Mouse (Mus musculus) kidney, embryonic 14.5 days (tissue): ENCODE results near the gene Bgn. TPM values are rescaled to one million over a fixed set of nuclear protein-coding genes. Genes with fewer than 3 reads are reported as not detected.
A peak's percentile ranks its signal among the peaks of the same experiment; 100 is the strongest.

Experiments used
- ATAC-seq: fragments of 200-750 bp; cut with Nextera tagmentation; 2 replicates; pipeline ENCODE4 v1.8.0; 2017; ENCODE audit warnings: moderate number of reproducible peaks, mild to moderate bottlenecking, moderate TSS enrichment, moderate library complexity; ENCODE audit not compliant: low FRiP score, low TSS enrichment
- H3K27ac ChIP-seq: fragments of 300-500 bp; sonication (generic); 2 replicates; pipeline ENCODE4 v1.5.1; 2014; ENCODE audit warnings: low read depth, mild to moderate bottlenecking, low read length, moderate library complexity, mixed read lengths
- H3K27me3 ChIP-seq: fragments of 300-500 bp; sonication (generic); 2 replicates; pipeline ENCODE4 v1.6.1; 2014; ENCODE audit warnings: mild to moderate bottlenecking, low read length; ENCODE audit not compliant: control insufficient read depth, insufficient read depth
- H3K36me3 ChIP-seq: fragments of 300-500 bp; sonication (generic); 2 replicates; pipeline ENCODE4 v1.6.1; 2014; ENCODE audit warnings: low read length, mixed read lengths; ENCODE audit not compliant: control insufficient read depth, insufficient read depth
- H3K4me1 ChIP-seq: fragments of 300-500 bp; sonication (generic); 2 replicates; pipeline ENCODE4 v1.6.1; 2014; ENCODE audit warnings: low read length, mixed read lengths; ENCODE audit not compliant: control insufficient read depth, insufficient read depth
- H3K4me2 ChIP-seq: fragments of 300-500 bp; sonication (generic); replicated peaks from 2 replicates; pipeline ENCODE4 v1.6.1; 2014; ENCODE audit warnings: low read depth, mild to moderate bottlenecking, low read length
- H3K4me3 ChIP-seq: fragments of 300-500 bp; sonication (generic); 2 replicates; pipeline ENCODE4 v1.5.1; 2014; ENCODE audit warnings: mild to moderate bottlenecking, low read length
- H3K9ac ChIP-seq: fragments of 300-500 bp; sonication (generic); 2 replicates; pipeline ENCODE4 v1.6.1; 2014; ENCODE audit warnings: low read depth, mild to moderate bottlenecking, low read length, moderate library complexity
- H3K9me3 ChIP-seq: fragments of 300-500 bp; sonication (generic); 2 replicates; pipeline ENCODE4 v1.6.1; 2016; ENCODE audit warnings: low read length; ENCODE audit not compliant: control insufficient read depth
- WGBS: fragments of 180-500 bp; shearing (Covaris S2); extraction: QIAGEN DNeasy Blood & Tissue Kit; methylation state at CpG from one replicate; pipeline ENCODE4 v1.1.7; 2014; 5-methylcytosine and 5-hydroxymethylcytosine counted together
- polyA plus RNA-seq: library from polyadenylated mRNA; unstranded; fragments of >200 nt; fragmentation: Nextera tagmentation; extraction: Ambion mirVana; gene quantifications from 2 replicates; pipeline ENCODE4 v1.2.1, GENCODE M21; 2014

The Bgn gene
- polyA plus RNA-seq, 1 experiment from 2014 or later, result 84.0 TPM

DNA sequence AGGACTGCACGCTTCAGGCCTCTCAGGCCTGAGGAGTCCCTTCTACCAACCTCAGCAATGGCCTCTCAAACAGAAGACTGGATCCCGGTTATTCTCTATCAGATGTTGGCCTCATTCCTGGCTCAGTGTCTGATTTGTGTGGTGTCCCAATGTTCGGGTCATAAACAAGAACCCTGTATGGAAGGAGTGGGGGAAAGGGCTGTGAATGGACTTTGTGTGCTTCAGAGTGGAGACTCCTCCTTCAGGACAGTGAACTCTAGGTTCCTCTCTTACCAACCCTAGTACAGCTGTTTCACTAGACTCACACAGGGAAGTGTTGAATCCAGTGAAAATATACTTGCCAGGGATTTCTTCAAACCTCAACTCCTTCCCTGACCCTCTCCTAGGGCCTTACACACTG is 15.1 kb upstream of the Bgn start:
- no peak for ATAC-seq
- Histone ChIP-seq H3K27me3 (no peaks in the 10 kb centered on the region; the same call in 1 of the 2 replicates), H3K4me1 (no peaks in the 10 kb centered on the region), H3K4me3 (no peak overlapping the region), H3K4me2 (no peak overlapping the region), H3K9ac (no peak overlapping the region), H3K27ac (no peak overlapping the region), H3K9me3 (no peaks in the 10 kb centered on the region), H3K36me3 (no peaks in the 10 kb centered on the region)
- 76% methylated on average over 3 of the region's 3 CpGs for WGBS

DNA sequence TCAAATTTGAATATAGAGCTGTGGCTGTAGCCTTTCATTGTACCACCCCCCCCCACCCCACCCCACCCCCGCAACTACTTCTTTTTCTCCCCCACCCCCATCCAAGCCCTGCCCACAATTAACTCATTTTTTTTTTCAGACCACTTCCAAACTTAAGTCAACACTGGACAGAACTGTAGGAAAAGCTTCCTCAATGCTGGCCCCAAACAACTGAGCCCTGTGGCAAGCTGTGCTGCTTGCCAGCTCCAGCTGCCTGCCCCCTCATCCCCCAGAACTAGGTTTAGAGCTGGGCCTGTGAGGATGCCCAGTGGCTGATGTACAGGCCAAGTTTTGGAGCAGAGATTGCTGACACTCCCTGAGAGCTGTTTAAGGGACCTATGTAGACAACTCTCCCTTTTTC is 14.7 kb upstream of the Bgn start:
- Histone ChIP-seq H3K9me3 (no peaks in the 10 kb centered on the region), H3K36me3 (no peaks in the 10 kb centered on the region), H3K4me3 (no peak overlapping the region), H3K27ac (no peak overlapping the region), H3K4me2 (no peak overlapping the region), H3K4me1 (no peaks in the 10 kb centered on the region), H3K9ac (no peak overlapping the region), H3K27me3 (no peaks in the 10 kb centered on the region; the same call in 1 of the 2 replicates)
- no peak for ATAC-seq
- WGBS, result 89% methylated on average over 1 of the region's 1 CpGs

DNA sequence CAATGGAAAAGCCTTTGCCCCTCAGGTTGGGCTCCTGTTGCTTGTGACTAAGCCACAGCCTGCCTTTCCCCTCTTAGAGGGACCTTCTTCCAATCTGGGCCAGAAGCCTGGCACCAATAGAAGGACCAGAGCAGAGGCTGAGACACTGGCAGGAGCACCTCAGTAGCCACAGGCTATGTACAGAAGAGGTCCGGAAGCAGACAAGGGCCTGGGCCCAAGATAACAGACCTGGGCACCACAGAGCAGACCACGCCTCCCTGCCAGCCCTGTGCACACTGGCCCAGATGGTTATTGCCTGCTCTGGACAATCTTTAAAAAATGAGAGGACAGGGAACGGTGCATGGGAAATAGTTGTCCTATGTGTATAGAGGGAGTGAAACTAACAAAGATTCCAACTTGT is 11.6 kb upstream of the Bgn start:
- H3K27ac ChIP-seq, result no peak overlapping the region
- no peaks in the 10 kb centered on the region for H3K36me3 ChIP-seq
- no peak for ATAC-seq
- H3K4me2 ChIP-seq, result no peak overlapping the region
- H3K4me1 ChIP-seq, result 0 out of 2 replicates have a peak, but pooled peaks cover 4% of the 10 kb centered on the region
- no peaks in the 10 kb centered on the region for H3K9me3 ChIP-seq
- H3K27me3 ChIP-seq, result no peaks in the 10 kb centered on the region; the same call in 1 of the 2 replicates
- H3K9ac ChIP-seq, result no peak overlapping the region
- WGBS, result 83% methylated on average over 3 of the region's 3 CpGs
- no peak overlapping the region for H3K4me3 ChIP-seq

DNA sequence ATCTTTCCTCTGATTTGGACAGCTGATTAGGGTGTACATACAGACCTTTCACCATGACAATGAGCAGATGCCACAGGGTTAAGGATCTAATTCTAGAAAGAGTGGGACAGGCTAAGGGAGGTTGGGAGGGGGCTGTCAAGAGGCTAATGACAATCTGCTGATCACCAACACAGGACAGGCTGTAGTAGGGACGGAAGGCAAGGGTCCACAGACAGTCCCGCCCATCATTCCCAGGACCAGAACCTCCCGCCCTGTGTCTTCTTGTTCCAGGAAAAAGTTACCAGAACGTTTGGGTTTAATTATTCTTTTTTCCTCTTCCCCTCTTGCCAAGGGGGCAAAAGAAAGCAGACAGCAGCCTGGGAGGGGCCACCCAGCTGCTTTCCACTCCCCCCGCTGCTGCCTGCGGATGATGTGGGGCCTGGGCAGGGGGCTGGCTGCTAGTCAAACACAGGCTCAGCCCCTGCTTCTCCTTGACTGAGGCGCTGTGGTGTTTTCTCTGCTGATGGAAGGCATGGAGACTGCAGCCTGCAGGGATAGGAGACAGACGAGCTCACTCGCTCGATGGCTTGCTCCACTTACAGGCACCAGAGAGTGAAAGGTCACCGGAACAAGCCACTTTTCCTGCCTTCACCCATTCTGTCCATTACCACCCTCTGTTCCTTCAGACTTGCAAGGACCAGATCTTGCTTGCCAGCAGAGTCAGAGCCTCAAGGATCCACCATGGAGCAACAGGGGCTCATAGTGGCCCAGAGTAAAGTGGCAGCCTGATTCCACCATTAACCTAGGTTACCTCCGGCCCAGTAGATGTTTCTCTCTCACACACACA is 8.8 kb upstream of the Bgn start:
- ATAC-seq, result no peak; the same call in 1 of the 2 replicates
- no peak overlapping the region for H3K4me2 ChIP-seq
- H3K4me3 ChIP-seq, result no peak overlapping the region
- H3K27ac ChIP-seq, result peak overlapping the region; percentile 42; the same call in 1 of the 2 replicates
- H3K27me3 ChIP-seq, result no peaks in the 10 kb centered on the region
- no peaks in the 10 kb centered on the region for H3K36me3 ChIP-seq
- H3K9ac ChIP-seq, result no peak overlapping the region
- H3K4me1 ChIP-seq, result 0 out of 2 replicates have a peak, but pooled peaks cover 4% of the 10 kb centered on the region
- 56% methylated on average over 12 of the region's 12 CpGs for WGBS
- H3K9me3 ChIP-seq, result no peaks in the 10 kb centered on the region

GRCm38 (mm10) chrX:73475658-73476256 is 7.6 kb upstream of the Bgn start:
- Histone ChIP-seq H3K27ac (peak overlapping the region; percentile 77; the same call in 1 of the 2 replicates), H3K4me2 (no peak overlapping the region), H3K4me1 (0 out of 2 replicates have a peak, but pooled peaks cover 4% of the 10 kb centered on the region), H3K9me3 (no peaks in the 10 kb centered on the region), H3K27me3 (no peaks in the 10 kb centered on the region), H3K4me3 (no peak overlapping the region), H3K9ac (no peak overlapping the region), H3K36me3 (no peaks in the 10 kb centered on the region)
- 91% methylated on average over 1 of the region's 1 CpGs for WGBS
- no peak for ATAC-seq

DNA sequence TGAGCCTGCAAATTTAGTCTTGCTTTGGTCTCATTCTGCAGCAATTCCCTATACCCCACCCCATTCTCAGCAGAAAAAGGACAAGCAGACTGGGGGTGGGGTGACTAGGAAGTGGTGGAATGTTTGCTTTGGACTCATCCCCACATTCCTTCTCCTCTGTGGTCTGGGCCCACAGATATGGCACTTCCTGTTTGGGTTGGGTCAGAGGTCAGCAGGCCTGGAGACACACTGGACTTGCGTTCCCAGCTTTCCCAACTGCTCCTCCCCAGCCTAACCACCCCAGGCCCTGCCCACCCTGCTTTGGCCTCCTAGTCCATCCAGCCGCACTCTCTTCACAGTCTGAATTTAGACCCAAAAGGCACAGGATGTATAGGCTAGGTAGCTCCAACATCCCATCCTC is 6.8 kb upstream of the Bgn start:
- H3K27ac ChIP-seq, result peak overlapping the region; percentile 77; the same call in 1 of the 2 replicates
- H3K9ac ChIP-seq, result no peak overlapping the region
- no peak overlapping the region for H3K4me3 ChIP-seq
- 0 out of 2 replicates have a peak, but pooled peaks cover 4% of the 10 kb centered on the region for H3K4me1 ChIP-seq
- H3K9me3 ChIP-seq, result no peaks in the 10 kb centered on the region
- no peak overlapping the region for H3K4me2 ChIP-seq
- no peaks in the 10 kb centered on the region for H3K27me3 ChIP-seq
- ATAC-seq, result peak; percentile 89
- WGBS, result 58% methylated on average over 2 of the region's 2 CpGs
- H3K36me3 ChIP-seq, result no peaks in the 10 kb centered on the region

DNA sequence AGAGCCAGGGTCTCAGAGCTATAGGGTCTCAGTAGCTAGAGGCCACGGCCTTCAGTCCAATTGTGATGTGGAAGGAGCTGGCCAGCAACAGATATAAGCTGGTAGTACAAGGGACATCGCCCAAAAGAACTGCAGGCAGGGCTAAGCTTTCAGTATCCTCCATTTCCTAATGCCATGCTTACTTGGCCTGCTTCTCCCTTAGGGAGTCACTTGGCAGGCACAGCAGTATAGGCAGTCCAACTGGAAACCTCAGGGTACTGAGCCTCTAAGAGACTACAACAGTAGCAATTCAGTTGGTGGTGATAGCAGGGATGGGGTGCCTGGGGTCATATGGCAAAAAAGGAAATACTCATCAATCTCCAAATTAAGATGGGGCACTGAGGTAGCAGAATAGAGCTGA is 5.9 kb upstream of the Bgn start:
- Histone ChIP-seq H3K36me3 (no peaks in the 10 kb centered on the region), H3K4me3 (no peak overlapping the region), H3K4me1 (0 out of 2 replicates have a peak, but pooled peaks cover 4% of the 10 kb centered on the region), H3K27me3 (no peaks in the 10 kb centered on the region), H3K4me2 (no peak overlapping the region), H3K9ac (no peak overlapping the region), H3K9me3 (no peaks in the 10 kb centered on the region), H3K27ac (no peak overlapping the region)
- 79% methylated on average over 2 of the region's 2 CpGs for WGBS
- no peak for ATAC-seq

GRCm38 (mm10) chrX:73479656-73480055 is 3.7 kb upstream of the Bgn start:
- ATAC-seq, result no peak
- H3K27me3 ChIP-seq, result no peaks in the 10 kb centered on the region

DNA sequence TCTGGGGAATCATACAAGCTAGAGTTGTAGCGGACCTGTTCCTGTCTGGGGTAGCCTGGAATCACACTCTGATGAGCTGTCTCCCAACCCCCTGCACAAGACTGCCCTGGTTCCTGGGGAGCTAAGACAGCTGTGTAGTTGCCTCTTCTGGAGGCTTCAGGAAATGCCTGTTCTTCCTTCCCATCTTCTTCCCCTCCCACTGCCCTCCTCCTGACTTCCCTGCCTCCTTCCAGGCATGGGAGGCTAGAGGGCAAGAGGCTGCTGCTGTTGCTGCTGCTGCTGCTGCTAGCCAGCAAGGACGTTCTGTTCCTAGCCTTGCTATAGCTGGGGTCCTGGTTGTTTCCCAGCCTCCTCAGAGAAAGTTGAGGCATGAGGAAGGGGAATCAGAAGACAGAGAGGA is 3.1 kb upstream of the Bgn start:
- no peak overlapping the region for H3K9ac ChIP-seq
- H3K4me3 ChIP-seq, result no peak overlapping the region
- WGBS, result 52% methylated on average over 2 of the region's 2 CpGs
- H3K27me3 ChIP-seq, result no peaks in the 10 kb centered on the region
- H3K4me2 ChIP-seq, result no peak overlapping the region
- H3K27ac ChIP-seq, result peak overlapping the region; percentile 51; the same call in 1 of the 2 replicates
- ATAC-seq, result no peak
- H3K9me3 ChIP-seq, result no peaks in the 10 kb centered on the region
- H3K36me3 ChIP-seq, result no peaks in the 10 kb centered on the region
- H3K4me1 ChIP-seq, result no peaks in the 10 kb centered on the region

More at GRCm38 (mm10) chrX:73479656-73480055, 3.7 kb upstream of the Bgn start:
- H3K36me3 ChIP-seq, result no peaks in the 10 kb centered on the region
- 0 out of 2 replicates have a peak, but pooled peaks cover 3% of the 10 kb centered on the region for H3K4me1 ChIP-seq
- peak overlapping the region; percentile 47 for H3K27ac ChIP-seq
- H3K9ac ChIP-seq, result no peak overlapping the region
- H3K4me2 ChIP-seq, result no peak overlapping the region
- H3K4me3 ChIP-seq, result no peak overlapping the region
- no peaks in the 10 kb centered on the region for H3K9me3 ChIP-seq
